Mouse (Mus musculus) left cerebral cortex, postnatal 25 days (tissue): ENCODE measurements around the gene Kbtbd12. TPM values are rescaled to one million over a fixed set of nuclear protein-coding genes. Genes with fewer than 3 reads are reported as not detected.
A peak's percentile ranks its signal among the peaks of the same experiment; 100 is the strongest.

Experiments used
- DNase-seq, 2 experiments: peaks; one replicate each; pipeline ENCODE4 v3.0.0; 2022; ENCODE audit warnings: low spot score in 2 of 2, mixed read lengths in 1 of 2
- intact Hi-C: fragments of 180-260 bp; cut with DNase I; formaldehyde crosslinking; loops from one replicate; pipeline ENCODE4 v1.15.1; 2025
- total RNA-seq, 2 experiments: library from RNA; stranded (reverse); gene quantifications; 2 replicates each; pipeline ENCODE4 v1.2.3; 2021

Kbtbd12 gene
- total RNA-seq, 2 experiments from 2014 or later, result 0.23 to 0.55 TPM

- no peak for DNase-seq
- intact Hi-C loops, result no loop called here
Observed at GRCm38 (mm10) chr6:88629821-88630220, 7.9 kb downstream of the Kbtbd12 start.

GRCm38 (mm10) chr6:88627317-88627811 lies 10.4 kb downstream of the Kbtbd12 start:
- intact Hi-C loops, result no loop called here

GRCm38 (mm10) chr6:88626912-88627311 lies 10.8 kb downstream of the Kbtbd12 start:
- intact Hi-C loops, result no loop called here
- DNase-seq, result no peak

More at GRCm38 (mm10) chr6:88627317-88627811, 10.4 kb downstream of the Kbtbd12 start:
- peak; percentile 52 to 61 for DNase-seq

- DNase-seq, result no peak
- intact Hi-C loops, result no loop called here
Observed at GRCm38 (mm10) chr6:88626462-88626861, 11.3 kb downstream of the Kbtbd12 start.

- intact Hi-C loops, result no loop called here
- peak in 1 of 2 experiments; percentile 45 for DNase-seq
Observed at GRCm38 (mm10) chr6:88621816-88622481, 15.8 kb downstream of the Kbtbd12 start.

- intact Hi-C loops, result no loop called here
- no peak for DNase-seq
Observed at GRCm38 (mm10) chr6:88619542-88619941, 18.2 kb downstream of the Kbtbd12 start.

- DNase-seq, result peak; percentile 17 to 71
- intact Hi-C loops, result no loop called here
Observed at GRCm38 (mm10) chr6:88615352-88615751, 22.4 kb downstream of the Kbtbd12 start.

- intact Hi-C loops, result no loop called here
- DNase-seq, result peak in 1 of 2 experiments; percentile 40
Observed at GRCm38 (mm10) chr6:88606417-88606816, 31.3 kb downstream of the Kbtbd12 start.

- no peak for DNase-seq
- intact Hi-C loops, result no loop called here
Observed at GRCm38 (mm10) chr6:88605715-88606114, 32.0 kb downstream of the Kbtbd12 start.

GRCm38 (mm10) chr6:88605235-88605634 lies 32.5 kb downstream of the Kbtbd12 start:
- DNase-seq, result peak in 1 of 2 experiments; percentile 59
- intact Hi-C loops, result no loop called here

GRCm38 (mm10) chr6:88596108-88596507 lies 41.6 kb downstream of the Kbtbd12 start:
- no peak for DNase-seq
- intact Hi-C loops, result no loop called here

GRCm38 (mm10) chr6:88592367-88592766 lies 45.4 kb downstream of the Kbtbd12 start:
- intact Hi-C loops, result no loop called here
- DNase-seq, result no peak

- intact Hi-C loops, result no loop called here
- DNase-seq, result no peak
Observed at GRCm38 (mm10) chr6:88590231-88590630, 47.5 kb downstream of the Kbtbd12 start.

GRCm38 (mm10) chr6:88589517-88589916 lies 48.2 kb downstream of the Kbtbd12 start:
- intact Hi-C loops, result loop anchor here (5.0 kb wide), 1 partner anchor 238 kb away; no protein-coding TSS in a partner anchor
- peak; percentile 47 to 56 for DNase-seq

- DNase-seq, result no peak
- intact Hi-C loops, result loop anchor here (5.0 kb wide), 1 partner anchor 239 kb away; no protein-coding TSS in a partner anchor
Observed at GRCm38 (mm10) chr6:88588581-88589256, 49.0 kb downstream of the Kbtbd12 start.

GRCm38 (mm10) chr6:88587091-88587490 lies 50.7 kb downstream of the Kbtbd12 start:
- peak in 1 of 2 experiments; percentile 51 for DNase-seq
- intact Hi-C loops, result loop anchor here (5.0 kb wide), 1 partner anchor 240 kb away; no protein-coding TSS in a partner anchor

GRCm38 (mm10) chr6:88583950-88584349 lies 53.8 kb downstream of the Kbtbd12 start:
- DNase-seq, result no peak
- intact Hi-C loops, result no loop called here

GRCm38 (mm10) chr6:88576495-88576894 lies 61.3 kb downstream of the Kbtbd12 start:
- intact Hi-C loops, result loop anchor here (5.0 kb wide), 3 partner anchors 54 to 151 kb away; no protein-coding TSS in a partner anchor

GRCm38 (mm10) chr6:88566676-88567075 lies 71.1 kb downstream of the Kbtbd12 start:
- DNase-seq, result no peak
- intact Hi-C loops, result no loop called here

More at GRCm38 (mm10) chr6:88576495-88576894, 61.3 kb downstream of the Kbtbd12 start:
- peak; percentile 62 to 95 for DNase-seq

GRCm38 (mm10) chr6:88565033-88565432 lies 72.7 kb downstream of the Kbtbd12 start:
- intact Hi-C loops, result no loop called here
- DNase-seq, result peak; percentile 14 to 52
